Comparison of ENCODE assay signal across 21 mouse cellular contexts in the genomic region with DNA sequence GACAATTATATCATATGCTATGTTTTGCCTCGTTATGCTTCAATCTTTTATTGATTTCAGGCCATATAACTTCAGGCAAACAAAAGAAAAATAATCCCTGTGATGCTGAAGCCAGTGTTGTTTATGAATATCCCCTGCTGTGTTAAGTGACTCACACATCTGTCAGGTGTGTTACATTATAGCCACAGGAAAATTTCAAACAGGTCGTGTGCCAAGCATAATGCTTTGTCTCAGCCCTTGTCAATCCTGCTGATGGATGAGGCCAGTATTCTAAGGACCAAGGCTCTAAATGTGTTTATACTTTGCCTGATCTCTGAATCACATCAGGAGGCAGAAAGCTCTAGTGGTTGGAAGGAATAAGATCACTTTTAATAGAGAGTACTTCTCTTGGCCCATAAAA.
DNase-seq lines count a peak whose midpoint lies in the region; ATAC-seq and TF ChIP-seq lines count a peak whose summit lies in the region.
"Had no signal": no experiment of that assay in that cellular context is flagged by ENCODE, and none has a peak within 500 bp of the region (broad histone marks: within the 10 kb centered on the region; RNA-seq: fewer than 3 reads in every experiment).

No protein-coding gene starts in this region.

- ATAC-seq in hindbrain, embryonic 13.5 days (ENCODE audit: low FRiP score) = peak; percentile 54
- peak; percentile 48; the same call in 1 of the 2 replicates for ATAC-seq in midbrain, embryonic 14.5 days (ENCODE audit: low FRiP score, low TSS enrichment)
- ATAC-seq: activated CD4-positive, CD25-positive, alpha-beta regulatory T cell, adult 4 months; forebrain, embryonic 14.5 days; forebrain, postnatal 0 days; intestine, embryonic 15.5 days had no signal

- H3K9me3 ChIP-seq in hindbrain, embryonic 13.5 days = no peaks in the 10 kb centered on the region
- no peaks in the 10 kb centered on the region for H3K9me3 ChIP-seq in hindbrain, embryonic 10.5 days
- no peaks in the 10 kb centered on the region for H3K9me3 ChIP-seq in midbrain, embryonic 14.5 days (ENCODE audit: control insufficient read depth, low read length)
- H3K9me3 ChIP-seq in midbrain, embryonic 10.5 days (replicated peaks) = no peaks in the 10 kb centered on the region
- H3K9me3 ChIP-seq: embryonic facial prominence, embryonic 12.5 days; embryonic facial prominence, embryonic 15.5 days; intestine, embryonic 15.5 days had no signal

- no peak overlapping the region for H3K27ac ChIP-seq in hindbrain, embryonic 13.5 days
- no peak overlapping the region for H3K27ac ChIP-seq in hindbrain, embryonic 10.5 days
- no peak overlapping the region for H3K27ac ChIP-seq in midbrain, embryonic 14.5 days (replicated peaks; ENCODE audit: low read depth, low read length)
- no peak overlapping the region for H3K27ac ChIP-seq in midbrain, embryonic 10.5 days (replicated peaks)
- H3K27ac ChIP-seq: embryonic facial prominence, embryonic 12.5 days; embryonic facial prominence, embryonic 15.5 days; gastrocnemius, adult 2 months; intestine, embryonic 15.5 days had no signal

- no peak overlapping the region for H3K9ac ChIP-seq in hindbrain, embryonic 13.5 days
- no peak overlapping the region for H3K9ac ChIP-seq in midbrain, embryonic 14.5 days (replicated peaks; ENCODE audit: low read length)
- H3K9ac ChIP-seq: embryonic facial prominence, embryonic 12.5 days; embryonic facial prominence, embryonic 15.5 days; forebrain, postnatal 0 days; intestine, embryonic 15.5 days had no signal

- WGBS in hindbrain, embryonic 13.5 days = 45% methylated on average over 2 of the region's 2 CpGs
- WGBS in hindbrain, embryonic 10.5 days = 56% methylated on average over 2 of the region's 2 CpGs
- WGBS in midbrain, embryonic 14.5 days = 54% methylated on average over 2 of the region's 2 CpGs
- 74% methylated on average over 2 of the region's 2 CpGs for WGBS in midbrain, embryonic 10.5 days

- H3K4me3 ChIP-seq in hindbrain, embryonic 13.5 days = no peak overlapping the region
- no peak overlapping the region for H3K4me3 ChIP-seq in hindbrain, embryonic 10.5 days
- no peak overlapping the region for H3K4me3 ChIP-seq in midbrain, embryonic 14.5 days (replicated peaks; ENCODE audit: low read depth, low read length)
- no peak overlapping the region for H3K4me3 ChIP-seq in midbrain, embryonic 10.5 days
- H3K4me3 ChIP-seq: embryonic facial prominence, embryonic 12.5 days; embryonic facial prominence, embryonic 15.5 days; gastrocnemius, adult 2 months; intestine, embryonic 15.5 days had no signal

- H3K4me1 ChIP-seq in hindbrain, embryonic 13.5 days (replicated peaks) = no peaks in the 10 kb centered on the region
- no peaks in the 10 kb centered on the region for H3K4me1 ChIP-seq in hindbrain, embryonic 10.5 days (replicated peaks)
- H3K4me1 ChIP-seq in midbrain, embryonic 14.5 days (ENCODE audit: control insufficient read depth, insufficient read depth, low read length) = no peaks in the 10 kb centered on the region
- no peaks in the 10 kb centered on the region for H3K4me1 ChIP-seq in midbrain, embryonic 10.5 days
- H3K4me1 ChIP-seq: embryonic facial prominence, embryonic 12.5 days; embryonic facial prominence, embryonic 15.5 days; intestine, embryonic 15.5 days had no signal

- no peak overlapping the region for H3K4me2 ChIP-seq in hindbrain, embryonic 13.5 days
- no peak overlapping the region for H3K4me2 ChIP-seq in midbrain, embryonic 14.5 days (ENCODE audit: low read length)
- H3K4me2 ChIP-seq: embryonic facial prominence, embryonic 12.5 days; embryonic facial prominence, embryonic 15.5 days; heart, embryonic 11.5 days; intestine, embryonic 15.5 days had no signal

- no peaks in the 10 kb centered on the region for H3K36me3 ChIP-seq in hindbrain, embryonic 13.5 days
- H3K36me3 ChIP-seq in hindbrain, embryonic 10.5 days = no peaks in the 10 kb centered on the region
- H3K36me3 ChIP-seq in midbrain, embryonic 14.5 days (ENCODE audit: control insufficient read depth, insufficient read depth, low read length) = no peaks in the 10 kb centered on the region
- H3K36me3 ChIP-seq in midbrain, embryonic 10.5 days = no peaks in the 10 kb centered on the region
- H3K36me3 ChIP-seq: embryonic facial prominence, embryonic 12.5 days; embryonic facial prominence, embryonic 15.5 days; intestine, embryonic 15.5 days had no signal

- no peak for TF ChIP-seq CTCF in brain, embryonic 14.5 days (IDR thresholded peaks at IDR 0.05; ENCODE audit: borderline replicate concordance, extremely low read depth, insufficient read depth, insufficient read length)

- no peak for TF ChIP-seq POLR2A in brain, embryonic 14.5 days (IDR thresholded peaks at IDR 0.05; ENCODE audit: borderline replicate concordance, extremely low read depth, insufficient read depth, insufficient read length, poor library complexity, severe bottlenecking)

- no peaks in the 10 kb centered on the region for H3K27me3 ChIP-seq in hindbrain, embryonic 13.5 days
- H3K27me3 ChIP-seq in hindbrain, embryonic 10.5 days (ENCODE audit: insufficient read depth, poor library complexity, severe bottlenecking) = no peaks in the 10 kb centered on the region
- no peaks in the 10 kb centered on the region for H3K27me3 ChIP-seq in midbrain, embryonic 14.5 days (ENCODE audit: control insufficient read depth, insufficient read depth, low read length)
- no peaks in the 10 kb centered on the region for H3K27me3 ChIP-seq in midbrain, embryonic 10.5 days (ENCODE audit: low read depth, poor library complexity, severe bottlenecking)
- H3K27me3 ChIP-seq: embryonic facial prominence, embryonic 12.5 days; embryonic facial prominence, embryonic 15.5 days; intestine, embryonic 15.5 days had no signal

- no peak for DNase-seq in hindbrain, embryonic 10.5 days (ENCODE audit: low spot score)
- no peak for DNase-seq in midbrain, embryonic 14.5 days
- DNase-seq in midbrain, embryonic 10.5 days (ENCODE audit: low spot score) = no peak
- peak; percentile 36 for DNase-seq in brain, embryonic 14.5 days (ENCODE audit: low read depth)
- no peak for DNase-seq in cerebellum, postnatal 25 days
- DNase-seq: adrenal gland, adult 8-10 months; adrenal gland, postnatal 25 days; cerebellum, adult 18-20 months; cerebellum, adult 9-10 months; cerebellum, postnatal 14 days; forebrain, postnatal 0 days; gastrocnemius, adult 2 months; gastrocnemius, postnatal 14 days; heart, adult 11 months had no signal
